Mouse (Mus musculus) C2C12 (cell line): Measurements from ENCODE around the gene Ghr. TPM values are rescaled to one million over a fixed set of nuclear protein-coding genes. Genes with fewer than 3 reads are reported as not detected.

ENCODE experiments used
- H3K27me3 ChIP-seq: one replicate; pipeline ENCODE4 v1.6.1; 2011; ENCODE audit not compliant: control insufficient read depth, insufficient read depth, insufficient read length
- H3K36me3 ChIP-seq: one replicate; pipeline ENCODE4 v1.6.1; 2011; ENCODE audit not compliant: control insufficient read depth, insufficient read depth
- H3K4me3 ChIP-seq: one replicate; pipeline ENCODE4 v1.5.1; 2011; ENCODE audit warnings: mild to moderate bottlenecking, control low read depth; ENCODE audit not compliant: poor library complexity, insufficient read depth, severe bottlenecking
- H3K79me2 ChIP-seq: one replicate; pipeline ENCODE4 v1.6.1; 2011; ENCODE audit not compliant: control insufficient read depth, insufficient read depth
- H3K79me3 ChIP-seq: one replicate; pipeline ENCODE4 v1.6.1; 2011; ENCODE audit warnings: low read depth, control low read depth
- H3ac ChIP-seq: one replicate; pipeline ENCODE3; 2011; ENCODE audit warnings: low read depth; ENCODE audit not compliant: control insufficient read depth, insufficient read length
- CEBPB ChIP-seq: IDR thresholded peaks from one replicate; pipeline ENCODE4 v1.6.1; 2011; ENCODE audit warnings: low read depth, mild to moderate bottlenecking, control low read depth, moderate library complexity
- CTCF ChIP-seq: IDR thresholded peaks from one replicate; pipeline ENCODE4 v1.5.1; 2011; ENCODE audit not compliant: control insufficient read depth, insufficient read depth, insufficient read length
- FOSL1 ChIP-seq: IDR thresholded peaks from one replicate; pipeline ENCODE4 v1.8.0; 2011; ENCODE audit warnings: mild to moderate bottlenecking, low read length; ENCODE audit not compliant: poor library complexity, insufficient read depth, severe bottlenecking
- MAX ChIP-seq: IDR thresholded peaks from one replicate; pipeline ENCODE4 v1.6.1; 2011; ENCODE audit warnings: mild to moderate bottlenecking, control low read depth
- MYOD1 ChIP-seq: IDR thresholded peaks from one replicate; pipeline ENCODE4 v1.6.1; 2011; ENCODE audit warnings: low read depth; ENCODE audit not compliant: control insufficient read depth, insufficient read length
- MYOG ChIP-seq: IDR thresholded peaks from one replicate; pipeline ENCODE4 v1.6.1; 2011; ENCODE audit not compliant: control insufficient read depth, insufficient read length; ENCODE audit errors: extremely low read depth
- USF1 ChIP-seq: IDR thresholded peaks from one replicate; pipeline ENCODE4 v1.6.1; 2011; ENCODE audit warnings: low read depth, mild to moderate bottlenecking, control low read depth, moderate library complexity
- polyA plus RNA-seq: library from polyadenylated mRNA; unstranded; fragments of >200 nt; fragmentation: generic; extraction: Trizol; gene quantifications from one replicate; pipeline ENCODE4 v1.2.1, GENCODE M21; 2012; ENCODE audit warnings: missing spikeins

The Ghr gene
- polyA plus RNA-seq, 1 experiment: 10.6 TPM

- H3K4me3 ChIP-seq: no peak overlapping the region
- no peaks in the 10 kb centered on the region for H3K36me3 ChIP-seq
- no peak overlapping the region for H3ac ChIP-seq
- H3K79me3 ChIP-seq: no peaks in the 10 kb centered on the region
- H3K79me2 ChIP-seq: no peaks in the 10 kb centered on the region
- H3K27me3 ChIP-seq: no peaks in the 10 kb centered on the region
- TF ChIP-seq USF1 (no peak), CTCF (no peak), MYOG (no peak), CEBPB (no peak), FOSL1 (no peak), MYOD1 (no peak), MAX (no peak)
Observed at GRCm38 (mm10) chr15:3309856-3310255, 273.4 kb downstream of the Ghr start.

- Histone ChIP-seq H3K27me3 (no peaks in the 10 kb centered on the region), H3K4me3 (no peak within 1 kb of the TSS)
- no peak for TF ChIP-seq MYOG
Observed at GRCm38 (mm10) chr15:3303426-3303825, 279.9 kb downstream of the Ghr start, which contains the start of gene Ccdc152. Ccdc152 (minus strand) TSS chr15:3303526.

GRCm38 (mm10) chr15:3300361-3301100 is 282.8 kb downstream of the Ghr start:
- no peak for TF ChIP-seq MAX
- peak; percentile 38 for TF ChIP-seq CEBPB
- no peaks in the 10 kb centered on the region for H3K79me3 ChIP-seq
- H3K27me3 ChIP-seq: no peaks in the 10 kb centered on the region
- H3K4me3 ChIP-seq: no peak overlapping the region
- H3K36me3 ChIP-seq: no peaks in the 10 kb centered on the region
- H3K79me2 ChIP-seq: no peaks in the 10 kb centered on the region
- H3ac ChIP-seq: no peak overlapping the region

More at GRCm38 (mm10) chr15:3303426-3303825, 279.9 kb downstream of the Ghr start, which contains the start of gene Ccdc152:
- Histone ChIP-seq H3K79me3 (no peaks in the 10 kb centered on the region), H3ac (no peak within 1 kb of the TSS), H3K36me3 (no peaks in the 10 kb centered on the region), H3K79me2 (no peaks in the 10 kb centered on the region)

GRCm38 (mm10) chr15:3297615-3298014 is 285.7 kb downstream of the Ghr start:
- H3K27me3 ChIP-seq: no peaks in the 10 kb centered on the region
- H3ac ChIP-seq: no peak overlapping the region
- no peaks in the 10 kb centered on the region for H3K36me3 ChIP-seq
- H3K79me2 ChIP-seq: no peaks in the 10 kb centered on the region
- peak; percentile 27 for TF ChIP-seq USF1
- TF ChIP-seq CTCF: no peak
- H3K4me3 ChIP-seq: no peak overlapping the region
- H3K79me3 ChIP-seq: no peaks in the 10 kb centered on the region

GRCm38 (mm10) chr15:3295986-3296385 is 287.3 kb downstream of the Ghr start:
- Histone ChIP-seq H3K4me3 (no peak overlapping the region), H3K79me2 (no peaks in the 10 kb centered on the region), H3ac (no peak overlapping the region), H3K36me3 (no peaks in the 10 kb centered on the region), H3K27me3 (no peaks in the 10 kb centered on the region), H3K79me3 (no peaks in the 10 kb centered on the region)
- TF ChIP-seq USF1 (no peak), FOSL1 (no peak), MYOD1 (no peak), CEBPB (no peak), CTCF (no peak), MYOG (no peak), MAX (no peak)

GRCm38 (mm10) chr15:3293477-3293876 is 289.8 kb downstream of the Ghr start:
- H3K4me3 ChIP-seq: no peak overlapping the region
- TF ChIP-seq MYOD1 (no peak), CEBPB (no peak), CTCF (no peak), FOSL1 (no peak), USF1 (no peak), MYOG (no peak), MAX (no peak)
- H3K79me3 ChIP-seq: no peaks in the 10 kb centered on the region
- H3K79me2 ChIP-seq: no peaks in the 10 kb centered on the region
- H3ac ChIP-seq: no peak overlapping the region
- no peaks in the 10 kb centered on the region for H3K27me3 ChIP-seq
- H3K36me3 ChIP-seq: no peaks in the 10 kb centered on the region
